Mouse (Mus musculus): Measurements from ENCODE around the gene Chrm4.

- TF ChIP-seq CTCF (IDR thresholded peaks at IDR 0.05; ENCODE audit: low read depth, low read length) (peak; percentile 81), EP300 (IDR thresholded peaks at IDR 0.05; ENCODE audit: insufficient read depth, low read depth, low read length) (no peak), POLR2A (IDR thresholded peaks at IDR 0.05; ENCODE audit: insufficient read depth, low read length) (no peak)
Measured at GRCm38 (mm10) chr2:91963443-91963932, 36.4 kb downstream of the Chrm4 start.
